Mouse (Mus musculus) liver, embryonic 14.5 days (tissue): ENCODE results near the gene Fgd6. TPM values are rescaled to one million over a fixed set of nuclear protein-coding genes. Genes with fewer than 3 reads are reported as not detected.

Experiments used
- ATAC-seq: fragments of 200-750 bp; cut with Nextera tagmentation; 2 replicates; pipeline ENCODE4 v1.8.0; 2017; ENCODE audit warnings: moderate number of reproducible peaks, mild to moderate bottlenecking, moderate library complexity; ENCODE audit not compliant: insufficient read depth
- DNase-seq, 3 experiments: peaks; one replicate each; pipeline ENCODE4 v3.0.0-alpha.2; 2012 to 2013; ENCODE audit warnings: low read depth in 3 of 3, low spot score in 3 of 3
- H3K27ac ChIP-seq: fragments of 300-500 bp; sonication (generic); 2 replicates; pipeline ENCODE4 v1.5.1; 2014; ENCODE audit warnings: moderate library complexity, mild to moderate bottlenecking, control low read depth, inconsistent platforms
- H3K27me3 ChIP-seq: fragments of 300-500 bp; sonication (generic); 2 replicates; pipeline ENCODE4 v1.6.1; 2014; ENCODE audit warnings: mild to moderate bottlenecking, low read length, moderate library complexity; ENCODE audit not compliant: control insufficient read depth, insufficient read depth
- H3K36me3 ChIP-seq: fragments of 300-500 bp; sonication (generic); replicated peaks from 2 replicates; pipeline ENCODE4 v1.6.1; 2014; ENCODE audit warnings: low read depth; ENCODE audit not compliant: control insufficient read depth, insufficient read depth
- H3K4me1 ChIP-seq, 2 experiments: fragments of 200-500 bp in 1 of 2; fragments of 300-500 bp in 1 of 2; sonication (generic) in 1 of 2; replicated peaks; 2 replicates each; pipeline ENCODE4 v1.6.1; 2012 to 2014; ENCODE audit warnings: antibody characterized with exemption in 1 of 2, inconsistent platforms in 1 of 2, low read length in 1 of 2; ENCODE audit not compliant: control insufficient read depth in 2 of 2, insufficient read depth in 2 of 2
- H3K4me2 ChIP-seq: fragments of 300-500 bp; sonication (generic); 2 replicates; pipeline ENCODE4 v1.6.1; 2014; ENCODE audit warnings: low read depth, mild to moderate bottlenecking, control low read depth, moderate library complexity
- H3K4me3 ChIP-seq, 2 experiments: fragments of 200-500 bp in 1 of 2; fragments of 300-500 bp in 1 of 2; sonication (generic) in 1 of 2; 2 replicates each; pipeline ENCODE4 v1.5.1; 2012 to 2014; ENCODE audit warnings: low read depth in 2 of 2, low read length in 2 of 2, mild to moderate bottlenecking in 2 of 2, control low read depth in 1 of 2, inconsistent platforms in 1 of 2, moderate library complexity in 1 of 2; ENCODE audit not compliant: insufficient read depth in 1 of 2
- H3K9ac ChIP-seq: fragments of 300-500 bp; sonication (generic); replicated peaks from 2 replicates; pipeline ENCODE4 v1.6.1; 2014; ENCODE audit warnings: mild to moderate bottlenecking, control low read depth, moderate library complexity
- H3K9me3 ChIP-seq: fragments of 300-500 bp; sonication (generic); 2 replicates; pipeline ENCODE4 v1.6.1; 2016; ENCODE audit warnings: low read length, mixed read lengths; ENCODE audit not compliant: control insufficient read depth
- CTCF ChIP-seq: IDR thresholded peaks from 2 replicates; pipeline ENCODE4 v1.5.1; 2016; ENCODE audit warnings: antibody characterized with exemption, low read depth, control low read depth
- EP300 ChIP-seq: IDR thresholded peaks from 2 replicates; pipeline ENCODE4 v1.6.1; 2016; ENCODE audit warnings: antibody characterized with exemption, low read depth
- WGBS: fragments of 180-500 bp; shearing (Covaris S2); extraction: QIAGEN DNeasy Blood & Tissue Kit; methylation state at CpG from one replicate; pipeline ENCODE4 v1.1.7; 2014; ENCODE audit not compliant: insufficient replicate concordance; 5-methylcytosine and 5-hydroxymethylcytosine counted together
- polyA plus RNA-seq, 2 experiments: library from polyadenylated mRNA; depleted of rRNA in 1 of 2; stranded (reverse) in 1 of 2; unstranded in 1 of 2; fragments of >200 nt; fragmentation: Nextera tagmentation in 1 of 2; extraction: Ambion mirVana in 1 of 2; gene quantifications; 2 replicates each; pipeline versions ENCODE4 v1.2.1 to v1.2.3; 2012 to 2014

The Fgd6 gene
- polyA plus RNA-seq, 2 experiments, result 2.4 to 2.9 TPM

DNA sequence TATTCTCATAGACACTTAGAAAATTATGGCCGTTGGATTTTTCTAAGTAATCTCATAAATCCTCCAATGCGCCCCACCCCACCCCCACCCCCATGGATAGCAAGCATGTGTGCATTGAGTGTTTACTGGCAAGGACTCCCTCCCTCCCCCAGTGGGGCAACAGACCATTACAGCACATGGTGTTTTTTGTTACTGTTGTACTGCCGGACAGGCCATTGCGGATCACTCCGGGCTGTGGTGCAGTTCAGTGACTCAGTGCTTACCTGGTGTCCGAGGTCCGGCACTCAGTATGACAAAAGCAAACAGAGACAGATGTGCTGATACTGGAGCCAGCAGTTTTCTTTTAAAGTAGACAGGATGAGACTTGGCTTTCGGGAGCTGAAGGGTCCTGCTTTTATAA lies 13.3 kb downstream of the Fgd6 start:
- peaks cover 36 to 38% of the 10 kb centered on the region in 2 experiments for H3K4me1 ChIP-seq
- H3K4me3 ChIP-seq, result no peak overlapping the region
- TF ChIP-seq EP300 (no peak), CTCF (no peak)
- 57% methylated on average over 8 of the region's 8 CpGs for WGBS
- no peaks in the 10 kb centered on the region for H3K27me3 ChIP-seq
- no peak overlapping the region for H3K9ac ChIP-seq
- DNase-seq (no peak), ATAC-seq (no peak)
- no peaks in the 10 kb centered on the region for H3K9me3 ChIP-seq
- peak overlapping the region; percentile 62 for H3K4me2 ChIP-seq
- no peak overlapping the region for H3K27ac ChIP-seq
- peaks cover 14% of the 10 kb centered on the region for H3K36me3 ChIP-seq

DNA sequence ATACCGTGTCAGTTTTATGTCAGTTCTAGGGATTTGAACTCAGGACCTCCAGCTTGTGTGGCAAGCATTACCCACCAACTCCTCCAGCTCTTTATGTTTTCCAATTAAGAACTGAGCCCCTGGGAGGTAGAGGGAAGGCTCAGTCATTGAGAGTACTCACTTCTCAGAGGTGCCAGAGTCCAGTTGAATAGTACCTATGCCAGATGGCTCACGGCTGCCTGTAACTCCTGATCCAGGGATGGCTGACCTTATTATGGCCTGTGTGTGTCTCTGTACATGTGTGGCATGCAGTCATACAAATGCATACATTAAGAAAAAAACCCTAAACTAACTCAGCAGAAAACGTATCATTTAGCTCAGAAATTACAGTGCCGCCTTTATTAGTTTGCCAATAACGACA lies 14.9 kb downstream of the Fgd6 start:
- Histone ChIP-seq H3K27ac (no peak overlapping the region), H3K9ac (no peak overlapping the region), H3K27me3 (no peaks in the 10 kb centered on the region), H3K4me1 (peaks cover 36 to 38% of the 10 kb centered on the region in 2 experiments), H3K4me3 (no peak overlapping the region), H3K9me3 (no peaks in the 10 kb centered on the region), H3K4me2 (no peak overlapping the region), H3K36me3 (peaks cover under 1% of the 10 kb centered on the region; the same call in 1 of the 2 replicates)
- ATAC-seq (no peak), DNase-seq (no peak)
- 93% methylated on average over 5 of the region's 5 CpGs for WGBS
- TF ChIP-seq CTCF, result no peak
- no peak for TF ChIP-seq EP300

DNA sequence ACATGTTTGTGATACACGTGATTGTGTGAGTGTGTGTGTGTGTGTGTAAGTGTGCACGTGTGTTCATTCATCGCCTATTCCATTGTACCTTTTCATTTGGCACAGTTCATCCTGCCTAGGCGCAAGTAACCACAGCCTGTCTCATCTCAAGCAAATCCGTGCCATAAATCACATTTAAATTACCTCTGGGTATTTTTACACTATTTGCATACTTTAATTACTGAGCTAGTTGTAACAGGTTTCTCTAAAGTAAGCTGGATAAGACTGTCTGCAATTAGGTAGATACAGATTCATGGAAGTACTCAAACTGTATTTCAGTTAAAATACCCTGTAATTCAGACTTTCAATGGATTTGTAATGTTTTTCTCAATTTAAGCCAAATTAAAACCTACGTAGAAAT lies 20.7 kb downstream of the Fgd6 start:
- 81% methylated on average over 6 of the region's 6 CpGs for WGBS
- no peak overlapping the region for H3K4me3 ChIP-seq
- DNase-seq, result no peak
- H3K4me1 ChIP-seq, result peaks cover 3 to 17% of the 10 kb centered on the region in 2 experiments
- TF ChIP-seq EP300 (no peak), CTCF (no peak)
- ATAC-seq, result no peak
- H3K27me3 ChIP-seq, result no peaks in the 10 kb centered on the region
- no peaks in the 10 kb centered on the region for H3K36me3 ChIP-seq
- no peak overlapping the region for H3K27ac ChIP-seq
- H3K9ac ChIP-seq, result no peak overlapping the region
- no peaks in the 10 kb centered on the region for H3K9me3 ChIP-seq
- no peak overlapping the region for H3K4me2 ChIP-seq

DNA sequence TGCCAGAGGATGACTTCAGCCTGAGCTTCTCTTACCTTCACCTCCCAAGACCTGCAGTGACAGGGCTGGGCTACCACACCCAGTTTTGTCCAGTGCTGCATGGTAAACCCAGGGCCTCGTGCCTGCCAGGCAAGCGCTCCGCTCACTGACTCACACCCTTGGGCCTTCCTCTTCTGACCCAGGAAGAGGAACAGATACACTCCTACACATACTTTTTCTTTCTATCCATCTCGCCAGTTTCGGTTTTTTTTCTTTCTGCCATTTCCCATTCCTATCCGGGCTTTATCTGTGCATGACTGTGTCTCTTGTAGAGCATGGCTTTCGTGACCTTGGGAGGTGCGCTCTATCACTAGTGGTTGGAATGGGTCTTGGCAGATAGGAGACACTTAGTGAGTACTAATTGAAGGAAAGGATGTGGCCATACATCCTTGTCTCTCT lies 23.8 kb downstream of the Fgd6 start:
- H3K4me2 ChIP-seq, result no peak overlapping the region
- TF ChIP-seq EP300 (no peak), CTCF (no peak)
- peak; percentile 64 for ATAC-seq
- no peaks in the 10 kb centered on the region for H3K9me3 ChIP-seq
- H3K9ac ChIP-seq, result no peak overlapping the region
- no peak for DNase-seq
- no peaks in the 10 kb centered on the region for H3K27me3 ChIP-seq
- no peak overlapping the region for H3K27ac ChIP-seq
- 48% methylated on average over 8 of the region's 8 CpGs for WGBS
- no peak overlapping the region for H3K4me3 ChIP-seq
- peaks cover 0 to 18% of the 10 kb centered on the region in 2 experiments for H3K4me1 ChIP-seq
- no peaks in the 10 kb centered on the region for H3K36me3 ChIP-seq

DNA sequence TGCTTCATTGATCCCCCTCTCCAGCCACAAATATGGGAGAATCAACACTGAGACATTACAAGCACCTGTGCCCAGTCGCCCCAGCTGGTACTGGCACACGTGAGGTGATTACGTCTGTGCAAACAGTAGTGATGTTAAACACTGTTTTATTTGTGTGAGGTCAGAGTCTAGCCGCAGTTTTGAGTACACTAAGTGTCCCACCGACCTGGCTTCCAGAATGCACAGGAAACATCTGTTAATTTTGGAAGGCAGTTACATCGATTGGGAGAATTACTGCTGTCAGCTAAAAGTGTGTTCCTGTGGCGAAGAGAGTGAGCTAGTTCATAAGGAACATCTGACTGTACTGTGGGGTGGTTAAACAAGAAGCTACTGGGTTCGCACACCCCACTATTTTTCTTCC lies 24.4 kb downstream of the Fgd6 start:
- WGBS, result 56% methylated on average over 8 of the region's 8 CpGs
- Histone ChIP-seq H3K4me2 (no peak overlapping the region), H3K4me3 (no peak overlapping the region), H3K4me1 (peaks cover 0 to 18% of the 10 kb centered on the region in 2 experiments), H3K36me3 (no peaks in the 10 kb centered on the region), H3K9ac (no peak overlapping the region), H3K27me3 (no peaks in the 10 kb centered on the region), H3K9me3 (no peaks in the 10 kb centered on the region), H3K27ac (no peak overlapping the region)
- no peak for DNase-seq
- ATAC-seq, result no peak; the same call in 1 of the 2 replicates
- TF ChIP-seq CTCF (no peak), EP300 (no peak)
